Mouse (Mus musculus) heart, postnatal 4 days (tissue): Measurements from ENCODE around the gene Srprb. TPM values are rescaled to one million over a fixed set of nuclear protein-coding genes. Genes with fewer than 3 reads are reported as not detected.

ENCODE experiments used
- DNase-seq: peaks from one replicate; pipeline ENCODE4 v3.0.0; 2021
- total RNA-seq, 2 experiments: library from RNA; stranded (reverse); gene quantifications; 2 replicates each; pipeline ENCODE4 v1.2.3; 2021

Srprb gene
- total RNA-seq, 2 experiments from 2014 or later = 24.9 to 26.7 TPM

DNA sequence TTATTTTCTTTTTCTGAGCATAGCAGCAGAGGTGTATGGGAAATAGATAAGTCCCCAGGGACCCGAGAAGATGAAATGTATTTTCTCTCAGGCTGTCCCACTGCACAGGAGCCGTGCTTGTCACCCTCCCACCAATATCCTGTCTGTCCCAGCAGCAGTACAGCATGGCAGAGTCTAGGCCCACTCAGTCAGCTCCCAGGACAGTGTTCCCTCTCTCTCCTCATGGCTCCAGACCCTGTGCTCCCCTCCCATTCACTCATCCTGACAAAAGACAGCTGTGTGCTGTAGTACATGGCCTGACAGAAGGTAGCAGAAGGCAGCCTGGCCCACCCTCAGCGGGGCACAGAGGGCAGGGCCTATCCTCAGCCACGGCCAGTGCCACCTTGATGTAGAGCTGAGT, 58.1 kb downstream of the Srprb start:
- DNase-seq = no peak

DNA sequence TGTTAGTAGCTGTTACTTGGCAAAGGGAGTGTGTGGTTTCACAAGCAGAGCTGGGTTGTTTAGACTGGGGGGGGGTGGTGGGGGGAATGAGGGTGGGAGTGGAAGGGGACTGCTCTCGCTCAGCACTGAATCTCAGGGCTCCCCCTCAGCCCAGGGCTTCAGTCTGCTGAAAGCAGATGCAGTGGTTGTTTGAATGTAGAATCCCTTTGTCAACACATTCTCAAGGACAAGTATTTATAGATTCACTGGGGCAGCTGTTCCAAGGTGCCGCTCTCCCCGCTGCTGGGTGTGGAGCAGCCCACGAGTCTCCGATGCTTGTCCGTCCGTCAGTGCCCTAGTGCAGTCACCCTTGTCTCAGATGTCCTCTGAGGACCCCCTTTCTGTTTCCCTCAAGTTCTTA, 60.7 kb downstream of the Srprb start:
- no peak for DNase-seq

DNA sequence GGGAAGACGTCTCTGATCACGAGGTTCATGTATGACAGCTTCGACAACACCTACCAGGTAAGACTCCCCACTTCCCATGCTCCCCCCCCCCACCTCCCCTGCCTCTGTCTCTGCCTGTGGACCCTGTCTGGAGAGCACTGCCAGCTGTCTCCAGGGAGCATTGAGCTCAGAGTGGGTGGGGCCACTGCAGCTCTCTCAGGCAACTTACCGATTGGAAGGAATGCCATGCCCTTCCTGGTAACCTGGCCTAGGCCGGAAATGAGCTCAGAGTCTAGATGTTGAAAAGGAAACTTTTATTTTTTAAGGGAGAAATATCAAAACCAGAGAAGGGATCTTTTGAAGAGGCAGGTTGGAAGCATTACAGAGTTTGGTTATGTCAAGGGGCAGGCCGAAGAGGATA, 61.6 kb downstream of the Srprb start:
- no peak for DNase-seq

DNA sequence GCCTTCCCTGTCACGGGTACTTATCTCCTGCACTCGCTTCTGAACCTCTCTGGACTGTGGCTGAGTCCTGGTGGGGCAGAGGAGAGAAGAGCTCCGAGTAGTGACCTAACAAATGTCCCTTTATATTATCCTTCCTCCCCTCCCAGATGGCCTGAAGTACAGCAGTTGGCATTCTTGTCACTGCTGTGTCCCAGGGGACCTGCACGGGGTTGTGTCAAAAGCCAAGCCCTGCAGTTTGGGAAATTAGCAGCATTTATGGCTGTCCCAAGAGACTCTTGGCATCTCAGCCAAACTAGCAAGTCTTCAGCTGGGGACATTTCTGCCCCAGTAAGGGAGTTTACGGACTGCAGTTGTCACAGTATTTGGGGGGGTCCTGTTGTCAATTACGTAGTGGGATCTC, 62.5 kb downstream of the Srprb start:
- DNase-seq = peak; percentile 12

Other genes with a start within 250 kb of the Srprb start
- 1 to 10 TPM; 9.5 to 10.0 TPM for gene Slco2a1, start 213.4 kb downstream of the Srprb start, total RNA-seq
- gene Rab6b, start 90.3 kb downstream of the Srprb start, total RNA-seq = 1 to 10 TPM; 1.3 to 1.4 TPM
- 1 to 10 TPM; 4.9 to 6.7 TPM for gene Gm20425, start 28.2 kb upstream of the Srprb start, total RNA-seq
- gene Trf, start 28.3 kb upstream of the Srprb start, total RNA-seq = 10 to 100 TPM; 19.2 to 21.1 TPM
- gene 1300017J02Rik, start 102.9 kb upstream of the Srprb start, total RNA-seq = under 1 TPM; 0.23 to 0.48 TPM
- gene Topbp1, start 103.1 kb upstream of the Srprb start, total RNA-seq = 10 to 100 TPM; 58.6 to 65.2 TPM
- 100 to 1,000 TPM; 143 to 145 TPM for gene Cdv3, start 163.7 kb upstream of the Srprb start, total RNA-seq